Mouse (Mus musculus) adrenal gland, postnatal 10 days (tissue): ENCODE results near the gene Cdc73. TPM values are rescaled to one million over a fixed set of nuclear protein-coding genes. Genes with fewer than 3 reads are reported as not detected.
"Not testable (repeated sequence)": the region's sequence is repeated elsewhere in the genome, so short reads cannot be mapped to it uniquely, and the experiment has no call there.

Source experiments
- DNase-seq: peaks from one replicate; pipeline ENCODE4 v3.0.0; 2021; ENCODE audit warnings: mixed read lengths
- total RNA-seq, 2 experiments: library from RNA; stranded (reverse); gene quantifications; 2 replicates each; pipeline ENCODE4 v1.2.3; 2021

Cdc73 gene
- total RNA-seq, 2 experiments from 2014 or later: 66.4 to 74.2 TPM

DNA sequence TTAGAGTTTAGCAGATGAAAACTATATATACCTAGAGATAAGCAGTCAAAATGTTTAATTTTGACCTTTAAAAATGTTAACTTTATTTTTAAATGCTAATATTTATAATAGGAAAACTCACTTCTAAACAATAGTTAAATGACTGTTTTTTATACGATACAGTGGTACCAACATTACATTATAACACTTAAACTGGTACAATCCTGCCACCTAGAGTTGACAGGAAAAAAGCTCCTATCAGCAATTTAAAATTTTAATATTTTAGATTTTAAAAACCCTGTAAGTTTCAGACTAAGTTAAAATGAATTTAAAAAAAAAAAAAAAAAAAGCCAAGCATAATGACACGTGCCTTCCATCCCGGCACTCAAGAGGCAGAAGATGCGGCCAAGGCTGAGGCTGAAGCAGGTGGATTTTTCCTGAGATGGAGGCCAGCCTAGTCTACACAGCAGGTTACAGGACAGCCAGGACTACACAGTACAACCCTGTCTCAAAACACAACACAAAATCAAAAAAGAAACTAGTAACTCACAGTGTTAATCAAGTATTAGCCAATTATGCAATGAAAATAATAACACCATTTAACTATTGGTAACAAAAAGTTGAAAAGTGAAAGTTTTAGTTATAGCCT, 26.8 kb downstream of the Cdc73 start:
- DNase-seq: no peak

DNA sequence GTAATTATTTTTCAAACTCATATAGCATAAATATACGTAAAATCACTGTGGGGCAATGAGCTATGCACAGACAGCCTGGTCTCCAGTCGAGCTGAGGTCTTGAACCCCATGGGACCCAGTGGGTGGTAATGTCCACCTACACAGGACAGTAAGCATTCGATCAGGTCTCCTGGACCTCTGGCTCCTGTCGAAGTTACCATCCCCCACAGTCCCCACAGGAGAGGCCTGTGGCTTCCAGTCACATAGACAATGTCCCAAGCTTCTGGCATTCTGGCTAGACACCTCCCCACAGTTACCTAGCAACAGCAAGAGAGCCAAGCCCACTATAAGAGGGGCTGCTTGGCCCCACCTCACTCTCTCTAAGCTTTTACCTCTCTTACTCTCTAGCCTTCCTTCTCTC, 37.9 kb downstream of the Cdc73 start:
- not testable (repeated sequence) for DNase-seq

DNA sequence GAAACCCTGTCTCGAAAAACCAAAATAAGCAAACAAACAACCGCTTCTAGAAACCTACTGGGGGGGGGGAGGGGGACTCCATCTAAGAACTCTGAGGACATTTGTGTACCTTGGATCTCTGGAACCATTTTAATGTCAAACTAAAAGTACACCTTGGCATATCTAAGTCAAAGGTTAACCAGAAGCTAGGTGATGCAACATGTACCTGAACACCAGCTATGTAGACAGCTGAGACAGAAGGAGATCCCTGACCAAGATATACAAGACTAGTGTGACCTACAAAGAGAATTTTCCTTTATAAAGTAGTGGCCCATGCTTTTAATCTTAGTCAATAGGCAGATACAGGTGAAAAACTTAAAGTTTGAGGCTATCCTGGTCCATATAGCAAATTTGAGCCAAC, 39.5 kb downstream of the Cdc73 start:
- no peak for DNase-seq

DNA sequence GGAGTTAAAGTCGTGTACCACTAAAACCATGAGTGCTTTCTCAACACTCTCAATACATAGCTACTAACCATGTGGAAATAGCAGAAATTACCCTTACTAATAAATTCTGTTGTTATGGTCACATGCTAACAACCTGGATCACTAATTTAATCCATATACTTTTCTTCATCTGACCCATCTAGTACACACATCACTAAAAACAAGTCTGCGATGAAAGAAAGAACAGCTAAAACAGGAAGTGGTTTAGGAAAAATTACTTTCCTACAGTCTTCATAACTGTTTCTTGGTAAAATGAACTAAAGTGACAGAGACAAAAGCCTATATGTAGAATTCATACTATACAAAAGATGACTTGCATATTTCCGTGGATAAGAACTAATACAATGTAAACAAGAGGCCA, 49.0 kb downstream of the Cdc73 start:
- DNase-seq: no peak

DNA sequence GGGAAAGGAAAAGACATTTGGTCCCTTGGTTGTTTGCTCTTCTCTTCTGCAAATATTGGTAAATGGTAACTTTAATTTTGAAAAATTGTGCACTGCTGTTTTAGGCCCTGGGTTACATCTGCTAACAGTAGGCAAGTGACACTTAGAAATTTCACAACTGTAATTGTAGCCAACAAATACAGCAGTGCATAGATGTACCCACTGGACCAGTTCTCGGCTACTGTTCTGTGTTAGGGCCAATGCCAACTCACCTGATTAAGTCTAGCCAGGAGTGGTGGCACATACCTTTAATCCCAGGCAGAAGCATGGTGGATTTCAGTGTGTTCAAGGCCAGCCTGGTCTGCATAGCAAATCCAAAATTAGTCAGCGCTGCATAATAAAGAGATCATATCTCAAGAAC, 52.4 kb downstream of the Cdc73 start:
- no peak for DNase-seq

DNA sequence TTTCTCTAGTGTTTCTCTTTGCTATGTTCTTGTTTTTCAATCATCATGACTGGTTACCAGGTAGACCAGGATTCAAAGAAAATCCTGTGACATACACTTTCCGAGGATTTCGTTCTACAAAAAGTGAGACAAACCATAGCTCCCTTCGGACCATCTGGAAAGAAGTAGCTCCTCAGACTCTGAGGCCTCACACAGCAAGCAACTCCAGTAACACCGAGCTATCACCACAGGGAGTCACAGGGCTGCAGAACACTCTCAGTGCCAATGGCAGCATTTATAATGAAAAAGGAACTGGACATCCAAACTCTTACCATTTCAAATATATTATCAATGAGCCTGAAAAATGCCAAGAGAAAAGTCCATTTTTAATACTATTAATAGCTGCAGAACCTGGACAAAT, 56.5 kb downstream of the Cdc73 start:
- DNase-seq: no peak

DNA sequence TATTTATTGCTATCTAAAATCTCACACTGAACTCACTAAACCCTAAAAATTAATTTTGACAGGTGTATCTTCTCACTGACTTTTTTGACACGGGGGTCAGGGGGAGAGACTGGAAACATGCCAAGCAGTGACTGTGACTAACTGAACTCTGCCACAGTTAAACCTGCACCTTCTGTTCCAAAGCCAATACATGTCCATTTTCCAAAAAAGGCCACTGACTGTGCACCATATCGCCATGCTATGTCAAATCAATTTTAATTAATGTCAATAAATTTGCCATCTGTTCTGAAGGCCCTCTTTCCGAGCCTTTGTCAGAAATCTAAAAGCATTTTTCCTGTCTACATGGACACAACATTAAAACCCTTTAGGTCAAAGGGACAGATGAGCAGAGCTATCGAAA, 57.3 kb downstream of the Cdc73 start:
- no peak for DNase-seq

DNA sequence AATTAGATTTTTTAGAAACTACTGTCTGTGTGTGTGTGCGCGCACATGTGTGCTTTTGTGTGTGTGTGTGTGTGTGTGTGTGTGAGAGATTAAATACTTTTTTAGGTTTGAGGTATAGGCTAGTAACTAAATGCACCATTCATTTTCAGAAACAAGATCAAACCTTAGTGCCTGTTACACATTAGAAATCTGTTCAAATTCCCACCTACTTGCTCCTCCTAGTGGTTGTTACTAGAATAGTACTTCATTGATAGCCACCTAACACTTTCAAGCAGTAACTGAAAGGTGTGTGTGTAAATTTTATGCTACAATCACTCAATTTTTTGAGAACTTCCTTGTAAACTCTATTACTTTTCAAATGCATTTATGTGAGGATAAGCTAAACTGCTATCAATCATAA, 58.5 kb downstream of the Cdc73 start:
- no peak for DNase-seq

DNA sequence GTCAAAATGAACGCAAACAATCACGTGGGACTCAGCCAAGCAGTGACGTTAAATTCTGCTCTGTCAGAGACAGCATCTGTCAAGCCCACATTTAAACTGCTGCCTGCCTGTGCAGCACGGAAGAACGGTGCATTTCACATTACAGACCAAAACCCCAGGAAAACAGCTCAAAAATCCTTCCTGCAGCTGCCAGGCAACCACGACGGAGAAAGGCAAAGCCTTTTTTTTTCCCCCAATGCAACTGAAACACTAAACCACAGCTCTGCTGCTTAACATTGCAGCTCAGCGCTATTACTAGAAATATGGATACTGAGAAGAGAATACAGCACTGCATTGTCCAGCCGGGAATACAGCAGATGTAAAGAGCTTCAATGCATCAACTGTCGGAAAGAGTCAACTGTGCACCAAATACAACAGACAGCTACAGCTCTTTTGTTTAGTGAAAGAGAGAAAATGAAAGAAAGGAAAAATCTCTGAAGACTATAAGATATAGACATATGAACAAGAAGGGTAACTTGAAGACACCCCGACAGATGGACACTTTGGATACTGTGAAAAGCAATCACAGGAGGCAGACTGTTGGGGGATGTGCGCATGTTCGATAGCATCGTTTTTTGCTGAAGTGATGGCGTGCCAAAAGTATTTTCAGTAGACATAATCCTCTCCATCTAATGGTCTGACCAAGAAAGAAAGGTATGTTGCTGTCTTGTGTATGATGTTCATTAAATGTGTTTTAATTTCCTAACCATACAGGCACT, 61.9 kb downstream of the Cdc73 start, which contains the start of gene B3galt2:
TSS of gene B3galt2 (plus strand) at position 15 of the 758 bp plus-strand sequence.
- DNase-seq: peak; percentile 55

DNA sequence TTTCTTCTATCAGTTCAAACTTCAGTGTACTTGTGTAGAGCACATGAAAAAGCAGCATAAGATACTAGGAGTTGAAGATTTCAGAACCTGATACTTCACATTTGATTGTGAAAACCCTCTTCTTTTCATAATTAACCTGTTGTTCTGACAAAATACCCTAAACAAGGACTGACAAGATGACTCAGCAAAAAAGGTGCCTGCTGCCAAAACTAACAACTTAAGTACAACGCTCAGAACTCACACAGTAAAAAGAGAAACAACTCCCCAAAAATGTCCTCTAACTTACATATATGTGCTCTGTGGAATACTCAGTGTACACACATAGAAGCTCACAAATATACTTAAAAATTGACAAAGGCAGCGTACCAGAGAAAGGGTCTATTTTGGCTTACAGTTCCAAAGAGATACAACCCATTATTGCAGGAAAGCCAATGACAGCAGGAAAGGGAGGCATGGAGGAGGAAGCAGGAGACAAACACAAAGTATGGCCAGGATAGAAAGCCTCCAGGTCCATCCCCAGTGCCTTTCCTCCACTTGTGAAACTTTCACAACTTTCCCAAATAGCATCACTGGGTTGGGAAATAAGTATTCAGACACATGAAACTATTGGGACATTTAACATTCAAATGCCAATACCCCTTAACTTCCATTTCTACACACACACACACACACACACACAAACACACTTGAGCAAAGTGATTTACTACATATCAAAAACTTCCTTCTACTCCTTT, 69.7 kb downstream of the Cdc73 start:
- DNase-seq: no peak

DNA sequence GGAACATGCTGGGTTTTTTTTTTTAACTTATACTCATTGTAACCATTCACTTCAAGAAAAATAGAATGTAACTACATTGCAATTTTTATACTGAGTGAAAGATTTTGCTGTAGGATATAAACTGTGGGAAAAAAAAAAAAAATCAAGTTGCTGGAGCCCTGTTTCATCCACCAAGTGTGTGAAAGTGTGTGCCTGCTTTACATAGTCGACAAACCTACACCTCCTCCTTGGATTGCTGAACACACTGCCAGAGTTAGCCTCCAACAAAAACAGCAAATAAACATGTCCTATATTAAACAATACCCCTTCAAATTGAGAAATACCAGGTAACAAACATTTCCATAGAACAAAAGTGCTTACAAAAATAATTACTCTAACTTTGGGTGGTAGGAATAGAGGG, 70.3 kb downstream of the Cdc73 start:
- DNase-seq: no peak

DNA sequence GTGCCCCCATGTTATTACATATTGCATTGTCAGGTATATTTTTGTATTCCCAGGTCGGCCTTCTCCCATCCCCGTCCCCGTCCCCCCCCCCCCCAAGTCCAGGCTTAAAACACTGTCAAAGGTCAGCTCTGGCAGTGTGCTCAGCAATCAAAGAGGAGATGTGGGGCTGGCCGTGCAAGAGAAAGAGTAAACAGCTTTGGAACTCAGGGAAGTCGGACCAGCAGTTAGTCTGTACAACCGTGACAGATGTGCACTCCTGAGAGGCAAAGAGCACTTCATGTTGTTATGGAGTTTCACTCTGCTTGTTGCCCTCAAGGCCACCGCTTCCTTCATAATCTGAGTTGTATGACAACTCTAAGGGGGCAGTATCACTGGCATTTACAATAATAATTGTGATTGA, 71.4 kb downstream of the Cdc73 start:
- DNase-seq: no peak

DNA sequence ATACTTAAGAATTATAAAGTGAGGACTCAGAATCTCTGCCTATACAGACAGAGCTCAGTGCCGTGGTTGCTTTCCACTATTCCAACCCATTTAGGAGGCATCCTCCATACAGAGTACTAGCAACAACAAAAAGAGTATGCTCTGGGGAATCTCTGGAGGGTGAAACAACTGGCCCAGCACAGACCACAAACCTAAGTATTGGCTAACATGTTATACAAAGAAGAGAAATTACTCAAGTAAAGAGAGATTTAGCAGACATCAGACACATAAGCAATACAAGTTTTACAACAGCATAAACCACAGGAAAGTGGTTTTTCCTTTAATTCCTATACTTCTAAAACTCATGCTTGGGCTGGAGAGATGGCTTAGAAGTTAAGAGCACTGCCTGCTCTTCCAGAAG, 80.1 kb downstream of the Cdc73 start:
- no peak for DNase-seq

DNA sequence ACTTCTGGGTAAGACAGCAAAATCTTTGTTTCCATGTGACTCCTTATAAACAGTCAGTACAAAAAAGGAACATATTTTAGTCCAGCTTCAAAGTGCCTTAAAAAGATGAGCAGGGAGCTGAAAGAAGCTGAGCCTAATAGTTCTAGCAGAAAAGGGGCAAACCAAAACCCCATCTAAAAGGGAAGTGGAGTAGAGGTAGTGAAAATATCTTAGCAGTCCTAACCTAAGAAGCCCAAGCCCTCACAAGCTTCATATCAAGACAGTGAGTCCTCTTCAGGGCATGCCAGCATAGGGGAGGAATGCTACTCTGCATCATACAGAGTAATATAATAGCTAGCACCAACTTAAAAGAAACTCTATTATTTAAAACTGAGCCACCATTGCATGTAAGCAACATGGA, 80.8 kb downstream of the Cdc73 start:
- DNase-seq: no peak

DNA sequence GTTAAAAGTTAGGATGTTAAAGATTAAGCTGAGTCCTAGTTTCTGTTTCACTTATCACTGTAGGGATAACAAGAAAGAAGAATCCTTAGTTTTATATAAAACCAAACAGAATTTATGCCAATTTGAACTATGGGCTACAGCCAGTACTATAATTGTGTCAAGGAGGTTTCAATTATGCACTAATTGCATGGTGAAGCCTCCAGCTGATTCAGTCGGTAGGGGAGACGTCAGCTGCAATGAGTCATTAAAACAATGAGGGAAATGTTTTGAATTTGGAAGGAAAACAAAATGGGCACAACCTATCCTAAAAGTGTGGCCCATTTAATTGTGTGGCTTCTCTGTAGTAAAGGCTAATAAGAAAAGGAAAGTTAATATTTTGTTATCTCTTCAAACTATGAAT, 82.9 kb downstream of the Cdc73 start:
- no peak for DNase-seq

DNA sequence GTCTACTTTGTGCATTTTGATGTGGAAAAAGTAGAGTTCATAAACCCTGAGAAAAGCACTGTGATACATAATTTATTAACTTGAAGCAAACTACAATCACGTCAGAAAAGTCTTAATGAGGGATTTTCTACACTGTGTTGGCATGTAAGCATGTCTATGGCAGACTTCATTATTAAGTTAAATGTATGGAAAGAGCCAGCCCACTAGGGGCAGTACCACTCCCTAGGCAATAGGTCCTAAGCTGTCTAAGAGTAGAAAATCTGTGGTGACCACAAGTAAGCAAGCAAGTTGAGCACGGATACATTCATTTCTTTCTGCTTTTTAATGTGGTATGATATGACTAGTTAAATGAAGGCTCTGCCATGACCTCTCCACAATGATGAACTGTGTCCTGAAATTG, 89.8 kb downstream of the Cdc73 start:
- DNase-seq: no peak

DNA sequence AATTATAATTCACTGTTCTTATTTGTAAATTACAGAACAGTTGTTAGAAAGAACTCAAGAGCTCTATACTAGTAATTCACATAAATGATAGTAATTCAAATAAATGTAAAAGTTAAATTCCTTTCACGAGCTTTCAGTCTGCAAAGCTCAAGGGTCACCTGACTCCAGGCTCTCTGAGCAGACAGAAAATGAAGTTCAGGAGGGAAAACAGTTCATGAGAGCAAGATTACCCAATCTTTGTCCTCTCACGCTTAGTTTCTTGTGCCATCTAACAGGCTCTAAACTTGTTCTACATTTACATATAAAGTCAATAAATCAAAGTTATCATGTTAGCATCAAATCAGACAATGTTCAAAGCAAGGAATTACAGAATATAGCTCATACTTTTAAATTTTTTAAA, 93.8 kb downstream of the Cdc73 start:
- no peak for DNase-seq

DNA sequence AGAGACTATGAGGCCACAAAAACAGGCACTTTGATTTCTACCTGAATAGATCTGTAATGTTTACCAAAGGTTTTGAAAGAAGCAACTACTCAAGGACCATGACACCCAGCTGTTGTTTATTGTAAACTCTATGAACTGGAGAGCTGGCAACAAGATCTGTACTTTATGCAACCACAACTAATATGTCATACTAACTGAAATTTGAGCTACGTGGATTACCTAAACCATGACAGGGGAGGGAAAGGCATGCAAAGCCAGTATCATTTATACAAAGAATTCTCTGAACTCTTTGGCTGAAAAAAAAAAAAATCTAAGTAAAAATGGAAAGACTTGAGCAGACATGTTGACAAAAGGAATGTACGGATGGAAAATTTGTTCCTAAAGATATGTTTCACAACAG, 105.8 kb downstream of the Cdc73 start:
- no peak for DNase-seq

DNA sequence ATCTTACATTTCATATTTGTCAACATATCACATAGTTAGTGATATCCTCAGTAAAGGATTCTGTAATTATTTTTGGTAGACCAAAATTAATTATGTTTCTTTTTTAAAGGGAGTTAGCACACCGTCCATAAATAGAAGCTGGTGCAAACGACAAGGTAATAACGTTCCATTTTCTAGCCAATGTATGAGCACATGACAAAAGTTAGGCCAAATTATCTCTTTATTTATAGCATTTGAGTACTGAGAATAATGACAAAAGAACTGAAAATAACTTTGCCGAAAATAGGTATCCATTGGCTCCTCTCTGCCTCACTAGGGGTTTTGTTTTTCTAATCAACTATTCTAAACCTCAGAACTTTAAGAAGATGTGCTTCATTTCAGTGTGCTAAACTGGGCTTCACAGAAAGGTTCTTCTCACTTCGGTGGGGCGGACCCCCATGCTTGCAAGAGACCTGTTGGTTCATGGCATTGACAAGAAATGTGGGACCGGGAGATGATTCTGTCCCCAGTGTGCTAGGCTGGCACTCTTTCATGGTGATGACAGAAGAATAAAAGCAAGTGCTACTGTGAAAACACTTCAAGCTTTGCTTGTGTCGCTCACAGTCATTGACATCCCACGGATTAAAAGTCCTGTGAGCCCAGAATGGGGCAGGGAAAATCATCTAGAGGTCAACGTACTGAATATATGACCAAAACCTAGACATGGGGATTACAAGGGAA, 125.7 kb downstream of the Cdc73 start:
- no peak for DNase-seq

DNA sequence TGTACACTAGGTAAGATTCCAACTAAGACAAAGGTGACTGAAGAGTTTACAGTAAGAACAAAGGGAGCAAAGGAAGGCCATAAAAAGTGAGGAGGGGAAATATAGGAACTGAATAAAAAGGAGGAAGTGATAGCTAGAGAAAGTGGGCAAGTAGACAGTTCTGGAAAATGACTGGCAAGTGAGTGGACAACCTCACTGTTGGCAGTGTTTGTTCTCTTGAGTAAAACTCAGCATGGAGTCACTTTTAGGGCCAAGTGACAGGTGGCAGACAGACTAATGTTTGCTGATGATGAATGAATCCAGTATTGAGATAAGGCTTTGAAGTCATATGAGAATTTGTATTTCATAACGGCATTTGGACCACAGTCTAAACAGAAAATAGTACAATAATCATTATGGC, 144.5 kb downstream of the Cdc73 start:
- DNase-seq: peak; percentile 24

DNA sequence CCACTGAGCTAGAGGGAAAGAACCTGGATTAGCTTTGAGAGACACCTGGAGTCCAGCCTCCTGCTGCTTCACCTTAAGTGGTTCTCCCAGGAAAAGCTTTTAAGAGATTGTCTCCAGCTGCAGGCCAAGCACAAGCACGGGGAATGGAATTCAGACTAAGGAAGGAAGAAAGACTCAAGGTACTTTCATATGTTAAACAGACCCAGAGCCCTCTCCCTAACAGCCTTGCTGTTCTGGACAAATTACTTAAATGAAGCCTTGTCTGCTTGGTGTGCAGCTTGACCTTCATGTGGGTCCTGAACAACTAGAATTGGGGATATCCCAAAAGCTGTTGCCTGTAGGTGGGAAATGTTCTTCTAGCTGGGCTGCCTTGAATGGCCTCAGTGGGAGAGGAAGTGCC, 147.2 kb downstream of the Cdc73 start:
- no peak for DNase-seq

DNA sequence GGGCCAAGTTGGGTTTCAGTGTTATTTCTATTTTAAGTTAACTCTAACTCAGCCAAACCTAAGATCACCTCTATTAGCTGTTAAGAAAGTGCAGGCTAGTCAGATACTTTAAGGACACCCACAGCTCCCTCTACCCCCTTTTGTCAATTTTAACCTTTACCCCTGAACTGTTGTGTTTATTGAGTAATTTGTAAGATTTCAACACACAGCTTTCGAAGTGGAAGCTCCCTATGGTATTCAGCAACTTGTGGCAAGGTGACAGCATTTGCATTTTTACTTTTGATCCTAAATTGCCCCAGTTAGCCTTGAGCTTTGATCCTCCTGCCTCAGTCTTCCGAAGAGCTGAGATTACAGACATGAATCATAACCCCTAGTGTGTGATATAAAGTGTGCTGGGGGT, 148.1 kb downstream of the Cdc73 start:
- peak; percentile 13 for DNase-seq
